Mouse (Mus musculus): ENCODE data around the gene Crlf1.

GRCm38 (mm10) chr8:70538633-70539076 lies 45.7 kb downstream of the Crlf1 start:
- TF ChIP-seq EP300 (IDR thresholded peaks at IDR 0.05) (no peak), CTCF (IDR thresholded peaks at IDR 0.05) (no peak)

Measured in lung, postnatal 0 days (tissue).